ENCODE assay signal across 22 mouse cellular contexts in genomic region chr5:25252825-25253544, GRCm38 (mm10). TPM values are rescaled to one million over a fixed set of nuclear protein-coding genes. Genes with fewer than 3 reads are reported as not detected.
DNase-seq lines count a peak whose midpoint lies in the region; ATAC-seq and TF ChIP-seq lines count a peak whose summit lies in the region.
"Had no signal": no experiment of that assay in that cellular context is flagged by ENCODE, and none has a peak within 500 bp of the region (broad histone marks: within the 10 kb centered on the region; RNA-seq: fewer than 3 reads in every experiment).

No protein-coding gene starts in this region.

- H3K36me3 ChIP-seq in kidney, embryonic 15.5 days = peaks cover 80% of the 10 kb centered on the region
- H3K36me3 ChIP-seq in lung, embryonic 16.5 days (ENCODE audit: control insufficient read depth, insufficient read depth, low read length) = peaks cover 20% of the 10 kb centered on the region
- peaks cover 41% of the 10 kb centered on the region for H3K36me3 ChIP-seq in intestine, postnatal 0 days (ENCODE audit: control insufficient read depth, insufficient read depth)
- H3K36me3 ChIP-seq in stomach, embryonic 16.5 days (ENCODE audit: control insufficient read depth, insufficient read depth, low read length) = peaks cover 24% of the 10 kb centered on the region
- peaks cover 82% of the 10 kb centered on the region for H3K36me3 ChIP-seq in limb, embryonic 10.5 days

- H3K9ac ChIP-seq in kidney, embryonic 15.5 days = no peak overlapping the region
- H3K9ac ChIP-seq in lung, embryonic 16.5 days (ENCODE audit: low read length) = no peak overlapping the region
- no peak overlapping the region for H3K9ac ChIP-seq in intestine, postnatal 0 days (ENCODE audit: low read depth, low read length)
- H3K9ac ChIP-seq in stomach, embryonic 16.5 days (ENCODE audit: low read length) = no peak overlapping the region
- H3K9ac ChIP-seq: hindbrain, embryonic 15.5 days; lung, embryonic 15.5 days; neural tube, embryonic 15.5 days had no signal

- H3K4me3 ChIP-seq in kidney, embryonic 15.5 days (replicated peaks) = no peak overlapping the region
- no peak overlapping the region for H3K4me3 ChIP-seq in lung, embryonic 16.5 days (ENCODE audit: low read length)
- H3K4me3 ChIP-seq in intestine, postnatal 0 days (ENCODE audit: low read depth, low read length) = no peak overlapping the region
- no peak overlapping the region for H3K4me3 ChIP-seq in stomach, embryonic 16.5 days (replicated peaks; ENCODE audit: low read length)
- no peak overlapping the region for H3K4me3 ChIP-seq in limb, embryonic 10.5 days
- H3K4me3 ChIP-seq: embryonic facial prominence, embryonic 10.5 days; heart, embryonic 10.5 days; hindbrain, embryonic 15.5 days; lung, embryonic 15.5 days; midbrain, embryonic 10.5 days; neural tube, embryonic 15.5 days had no signal

- H3K27ac ChIP-seq in kidney, embryonic 15.5 days = peak overlapping the region; percentile 91
- H3K27ac ChIP-seq in lung, embryonic 16.5 days (ENCODE audit: low read length) = no peak overlapping the region
- peak overlapping the region; percentile 75 for H3K27ac ChIP-seq in intestine, postnatal 0 days (ENCODE audit: low read depth, low read length)
- peak overlapping the region; percentile 81 for H3K27ac ChIP-seq in stomach, embryonic 16.5 days (ENCODE audit: low read length)
- no peak overlapping the region for H3K27ac ChIP-seq in limb, embryonic 10.5 days
- H3K27ac ChIP-seq: embryonic facial prominence, embryonic 10.5 days; heart, embryonic 10.5 days; hindbrain, embryonic 15.5 days; midbrain, embryonic 10.5 days; neural tube, embryonic 15.5 days had no signal

- no peaks in the 10 kb centered on the region for H3K27me3 ChIP-seq in kidney, embryonic 15.5 days
- H3K27me3 ChIP-seq in lung, embryonic 16.5 days (ENCODE audit: control insufficient read depth, insufficient read depth, low read depth, low read length) = no peaks in the 10 kb centered on the region
- H3K27me3 ChIP-seq in intestine, postnatal 0 days (replicated peaks; ENCODE audit: control insufficient read depth, insufficient read depth, low read length) = no peaks in the 10 kb centered on the region
- H3K27me3 ChIP-seq in stomach, embryonic 16.5 days (ENCODE audit: control insufficient read depth, insufficient read depth, low read length) = no peaks in the 10 kb centered on the region
- no peaks in the 10 kb centered on the region for H3K27me3 ChIP-seq in limb, embryonic 10.5 days (ENCODE audit: low read depth, poor library complexity, severe bottlenecking)
- H3K27me3 ChIP-seq: hindbrain, embryonic 15.5 days; lung, embryonic 15.5 days; neural tube, embryonic 15.5 days had no signal

- ATAC-seq in kidney, embryonic 15.5 days (replicated peaks; ENCODE audit: low FRiP score) = peak; percentile 55; the same call in 1 of the 2 replicates
- peak; percentile 59 for ATAC-seq in lung, embryonic 16.5 days (ENCODE audit: low read depth)
- ATAC-seq in intestine, postnatal 0 days = peak; percentile 69
- peak; percentile 77 for ATAC-seq in stomach, embryonic 16.5 days (ENCODE audit: insufficient read depth, low FRiP score)
- ATAC-seq: forebrain, embryonic 16.5 days had no signal

- H3K4me2 ChIP-seq in kidney, embryonic 15.5 days = no peak overlapping the region
- no peak overlapping the region for H3K4me2 ChIP-seq in lung, embryonic 16.5 days (ENCODE audit: low read depth, low read length)
- H3K4me2 ChIP-seq in intestine, postnatal 0 days (replicated peaks; ENCODE audit: low read depth) = 0 out of 2 replicates have a peak overlapping the region, but pooled peaks have one; percentile 30
- no peak overlapping the region for H3K4me2 ChIP-seq in stomach, embryonic 16.5 days (ENCODE audit: low read depth, low read length)
- H3K4me2 ChIP-seq: hindbrain, embryonic 15.5 days; lung, embryonic 15.5 days; neural tube, embryonic 15.5 days had no signal

- peaks cover 9% of the 10 kb centered on the region for H3K4me1 ChIP-seq in kidney, embryonic 15.5 days
- peaks cover 3% of the 10 kb centered on the region; the same call in 1 of the 2 replicates for H3K4me1 ChIP-seq in lung, embryonic 16.5 days (replicated peaks; ENCODE audit: control insufficient read depth, insufficient read depth, low read length)
- H3K4me1 ChIP-seq in intestine, postnatal 0 days (replicated peaks; ENCODE audit: control insufficient read depth, insufficient read depth, low read length) = 0 out of 2 replicates have a peak, but pooled peaks cover 10% of the 10 kb centered on the region
- no peaks in the 10 kb centered on the region for H3K4me1 ChIP-seq in stomach, embryonic 16.5 days (ENCODE audit: control insufficient read depth, insufficient read depth, low read length)
- no peaks in the 10 kb centered on the region for H3K4me1 ChIP-seq in limb, embryonic 10.5 days
- H3K4me1 ChIP-seq: embryonic facial prominence, embryonic 10.5 days; heart, embryonic 10.5 days; hindbrain, embryonic 15.5 days; midbrain, embryonic 10.5 days; neural tube, embryonic 15.5 days had no signal

- no peak for TF ChIP-seq CTCF in intestine, postnatal 0 days (IDR thresholded peaks at IDR 0.05; ENCODE audit: low read depth)

- no peaks in the 10 kb centered on the region for H3K9me3 ChIP-seq in kidney, embryonic 15.5 days (replicated peaks)
- H3K9me3 ChIP-seq in lung, embryonic 16.5 days (ENCODE audit: control insufficient read depth, low read length) = no peaks in the 10 kb centered on the region
- H3K9me3 ChIP-seq in intestine, postnatal 0 days (ENCODE audit: control insufficient read depth) = no peaks in the 10 kb centered on the region
- no peaks in the 10 kb centered on the region for H3K9me3 ChIP-seq in stomach, embryonic 16.5 days (replicated peaks; ENCODE audit: control insufficient read depth, low read length)
- H3K9me3 ChIP-seq in limb, embryonic 10.5 days (replicated peaks) = no peaks in the 10 kb centered on the region
- H3K9me3 ChIP-seq: embryonic facial prominence, embryonic 10.5 days; heart, embryonic 10.5 days; hindbrain, embryonic 15.5 days; lung, embryonic 15.5 days; midbrain, embryonic 10.5 days; neural tube, embryonic 15.5 days had no signal

- no peak for DNase-seq in kidney, adult 9 months
- DNase-seq in lung, adult 18-20 months = no peak
- no peak for DNase-seq in layer of hippocampus, adult 9-11 months
- DNase-seq in limb, embryonic 10.5 days (ENCODE audit: low spot score) = no peak
- DNase-seq: adrenal gland, postnatal 25 days; cerebellum, adult 9-11 months; gastrocnemius, postnatal 10 days; thymus, postnatal 36 days had no signal

- WGBS in kidney, embryonic 15.5 days = 65% methylated on average over 8 of the region's 8 CpGs
- 72% methylated on average over 8 of the region's 8 CpGs for WGBS in lung, embryonic 16.5 days
- WGBS in intestine, postnatal 0 days = 44% methylated on average over 8 of the region's 8 CpGs
- WGBS in stomach, embryonic 16.5 days = 66% methylated on average over 8 of the region's 8 CpGs
- WGBS in limb, embryonic 10.5 days = 96% methylated on average over 8 of the region's 8 CpGs

RNA-seq across cellular contexts. Expression of gene E130116L18Rik, which starts 30.0 kb away (rescaled TPM):
- polyA plus RNA-seq in kidney, embryonic 15.5 days (2015; fragmentation: Nextera tagmentation; extraction: Ambion mirVana) = 1.9 TPM in 1 of 2 replicates, not detected in the other
- polyA plus RNA-seq in lung, embryonic 16.5 days (2015; fragmentation: Nextera tagmentation; extraction: Ambion mirVana) = not detected in 2 replicates
- polyA plus RNA-seq in intestine, postnatal 0 days (2015; fragmentation: Nextera tagmentation; extraction: Ambion mirVana) = 1.4 and 2.0 TPM in 2 replicates
- polyA plus RNA-seq in stomach, embryonic 16.5 days (2015; fragmentation: Nextera tagmentation; extraction: Ambion mirVana) = not detected in 2 replicates
- not detected in 2 replicates for polyA plus RNA-seq in limb, embryonic 10.5 days (2016; fragmentation: Nextera tagmentation; extraction: Ambion mirVana)
- polyA plus RNA-seq: cortical plate, adult 2 months; forebrain, embryonic 16.5 days; heart, embryonic 10.5 days; heart, postnatal 0 days; hindbrain, embryonic 15.5 days; limb, embryonic 14.5 days; lung, embryonic 15.5 days; midbrain, embryonic 10.5 days; neural tube, embryonic 15.5 days had no signal

RNA-seq across cellular contexts. Expression of gene Galnt11, which starts 31.3 kb away (rescaled TPM):
- 69.8 and 71.3 TPM in 2 replicates for polyA plus RNA-seq in kidney, embryonic 15.5 days (2015; fragmentation: Nextera tagmentation; extraction: Ambion mirVana)
- polyA plus RNA-seq in lung, embryonic 16.5 days (2015; fragmentation: Nextera tagmentation; extraction: Ambion mirVana) = 34.7 and 35.5 TPM in 2 replicates
- 19.6 and 23.0 TPM in 2 replicates for polyA plus RNA-seq in intestine, postnatal 0 days (2015; fragmentation: Nextera tagmentation; extraction: Ambion mirVana)
- polyA plus RNA-seq in stomach, embryonic 16.5 days (2015; fragmentation: Nextera tagmentation; extraction: Ambion mirVana) = 38.4 and 41.1 TPM in 2 replicates
- 28.9 and 32.8 TPM in 2 replicates for polyA plus RNA-seq in limb, embryonic 10.5 days (2016; fragmentation: Nextera tagmentation; extraction: Ambion mirVana)

Comparison
In these comparisons a context has a peak if more than half of its experiments do, and no peak if none do; other contexts are left out.
1. H3K27ac ChIP-seq: peak in kidney, embryonic 15.5 days (single experiment), intestine, postnatal 0 days (single experiment) and stomach, embryonic 16.5 days (single experiment); none in lung, embryonic 16.5 days (single experiment) and limb, embryonic 10.5 days (single experiment).
2. Peak in every context shown above with its lines, with median percentiles within 50 percentile points of each other: ATAC-seq.